Comparison of ENCODE assay signal across 28 mouse cellular contexts in genomic region chr13:69066636-69067035, GRCm38 (mm10).
A peak's percentile ranks its signal among the peaks of the same experiment; 100 is the strongest.
DNase-seq lines count a peak whose midpoint lies in the region; ATAC-seq and TF ChIP-seq lines count a peak whose summit lies in the region.
"Had no signal": no experiment of that assay in that cellular context is flagged by ENCODE, and none has a peak within 500 bp of the region (broad histone marks: within the 10 kb centered on the region; RNA-seq: fewer than 3 reads in every experiment).

No protein-coding gene starts in this region.

- peak overlapping the region; percentile 59 for H3K27ac ChIP-seq in kidney, adult 2 months (ENCODE audit: insufficient read depth, low read depth, low read length)
- no peak overlapping the region for H3K27ac ChIP-seq in kidney, embryonic 14.5 days (ENCODE audit: low read depth, low read length)
- H3K27ac ChIP-seq: forebrain, embryonic 10.5 days; forebrain, embryonic 13.5 days; heart, adult 2 months; heart, embryonic 10.5 days; heart, embryonic 13.5 days; hindbrain, embryonic 14.5 days had no signal

- ATAC-seq in kidney, embryonic 14.5 days (ENCODE audit: low FRiP score, low TSS enrichment), result no peak
- ATAC-seq: forebrain, embryonic 13.5 days; forebrain, embryonic 16.5 days; Patski had no signal

- H3K9me3 ChIP-seq in kidney, embryonic 14.5 days (ENCODE audit: control insufficient read depth, low read length), result no peaks in the 10 kb centered on the region
- H3K9me3 ChIP-seq: forebrain, embryonic 10.5 days; forebrain, embryonic 13.5 days; heart, embryonic 10.5 days; heart, embryonic 13.5 days had no signal

- H3K4me3 ChIP-seq in kidney, adult 2 months (ENCODE audit: insufficient read depth, low read depth, low read length), result no peak overlapping the region
- no peak overlapping the region for H3K4me3 ChIP-seq in kidney, embryonic 14.5 days (ENCODE audit: low read length)
- H3K4me3 ChIP-seq: forebrain, embryonic 10.5 days; forebrain, embryonic 13.5 days; heart, adult 2 months; heart, embryonic 10.5 days; heart, embryonic 13.5 days had no signal

- no peak for TF ChIP-seq POLR2A in kidney, adult 2 months (IDR thresholded peaks at IDR 0.05; ENCODE audit: low read depth, low read length)

- H3K27me3 ChIP-seq in kidney, adult 2 months (replicated peaks; ENCODE audit: control insufficient read depth, insufficient read depth, low read length), result no peaks in the 10 kb centered on the region
- no peaks in the 10 kb centered on the region for H3K27me3 ChIP-seq in kidney, embryonic 14.5 days (ENCODE audit: control insufficient read depth, insufficient read depth, low read length)
- H3K27me3 ChIP-seq: CH12.LX; forebrain, embryonic 13.5 days; heart, embryonic 13.5 days; Patski had no signal

- no peak overlapping the region for H3K9ac ChIP-seq in kidney, embryonic 14.5 days (ENCODE audit: low read depth, low read length)
- H3K9ac ChIP-seq: forebrain, embryonic 13.5 days; heart, embryonic 13.5 days; hindbrain, embryonic 14.5 days had no signal

- H3K36me3 ChIP-seq in kidney, adult 2 months (ENCODE audit: control insufficient read depth, insufficient read depth, low read length), result no peaks in the 10 kb centered on the region
- no peaks in the 10 kb centered on the region for H3K36me3 ChIP-seq in kidney, embryonic 14.5 days (ENCODE audit: control insufficient read depth, insufficient read depth, low read length)
- H3K36me3 ChIP-seq: forebrain, embryonic 10.5 days; G1E; heart, embryonic 10.5 days; heart, embryonic 13.5 days had no signal

- H3K4me2 ChIP-seq in kidney, embryonic 14.5 days (replicated peaks; ENCODE audit: low read depth, low read length), result no peak overlapping the region
- H3K4me2 ChIP-seq: forebrain, embryonic 13.5 days; heart, embryonic 13.5 days; hindbrain, embryonic 14.5 days had no signal

- WGBS in kidney, adult 2 months, result 60% methylated on average over 2 of the region's 2 CpGs
- WGBS in kidney, embryonic 14.5 days, result 74% methylated on average over 2 of the region's 2 CpGs

- peak; percentile 78 for DNase-seq in kidney, adult 2 months
- DNase-seq in kidney, postnatal 10 days, result peak; percentile 17
- DNase-seq in kidney, adult 18-20 months, result no peak
- DNase-seq in kidney, postnatal 14 days, result peak; percentile 54
- peak; percentile 51 to 71 for DNase-seq in kidney, postnatal 36 days
- no peak for DNase-seq in cerebellum, adult 11 months
- DNase-seq: adrenal gland, postnatal 10 days; adrenal gland, postnatal 36 days; B cell, adult 2 months; cerebellum, adult 11-12 months; cerebellum, adult 8-10 months; cerebellum, postnatal 10 days; cerebellum, postnatal 36 days; gastrocnemius, postnatal 10 days; gastrocnemius, postnatal 36 days; heart, adult 2 months; heart, postnatal 14 days; heart, postnatal 4 days had no signal

- no peak for TF ChIP-seq CTCF in kidney, adult 2 months (conservative IDR thresholded peaks at IDR 0.05; ENCODE audit: insufficient read depth, insufficient read length, low read depth, low read length)

- H3K4me1 ChIP-seq in kidney, adult 2 months (ENCODE audit: control insufficient read depth, insufficient read depth, low read length), result peaks cover 11% of the 10 kb centered on the region; the same call in 1 of the 2 replicates
- no peaks in the 10 kb centered on the region for H3K4me1 ChIP-seq in kidney, embryonic 14.5 days (ENCODE audit: control insufficient read depth, insufficient read depth, low read length)
- H3K4me1 ChIP-seq: forebrain, embryonic 13.5 days; heart, embryonic 10.5 days; heart, embryonic 13.5 days had no signal

Comparison
In these comparisons a context has a peak if more than half of its experiments do, and no peak if none do; other contexts are left out.
1. DNase-seq: peak in kidney, adult 2 months (single experiment), kidney, postnatal 10 days (single experiment), kidney, postnatal 14 days (single experiment) and kidney, postnatal 36 days (2 of 2); none in kidney, adult 18-20 months (single experiment) and cerebellum, adult 11 months (single experiment).